Mouse (Mus musculus) thymus, adult 2 months (tissue): Measurements from ENCODE around the gene Vezt. TPM values are rescaled to one million over a fixed set of nuclear protein-coding genes. Genes with fewer than 3 reads are reported as not detected.

Experiments
- DNase-seq: peaks from one replicate; pipeline ENCODE4 v3.0.0; 2021
- H3K27ac ChIP-seq: fragments of 200-500 bp; 2 replicates; pipeline ENCODE4 v1.5.1; 2012; ENCODE audit warnings: low read length, control low read depth; ENCODE audit not compliant: control insufficient read depth, insufficient read depth
- H3K27me3 ChIP-seq: fragments of 200-500 bp; 2 replicates; pipeline ENCODE4 v1.6.1; 2012; ENCODE audit warnings: mild to moderate bottlenecking, low read length, moderate library complexity, mixed read lengths; ENCODE audit not compliant: control insufficient read depth, insufficient read depth
- H3K36me3 ChIP-seq: fragments of 200-500 bp; 2 replicates; pipeline ENCODE4 v1.6.1; 2012; ENCODE audit warnings: mild to moderate bottlenecking, low read length, moderate library complexity; ENCODE audit not compliant: control insufficient read depth, insufficient read depth
- H3K4me1 ChIP-seq: fragments of 200-500 bp; replicated peaks from 2 replicates; pipeline ENCODE4 v1.6.1; 2012; ENCODE audit warnings: low read length; ENCODE audit not compliant: control insufficient read depth, insufficient read depth
- H3K4me3 ChIP-seq: fragments of 200-500 bp; 2 replicates; pipeline ENCODE4 v1.5.1; 2012; ENCODE audit warnings: mild to moderate bottlenecking, low read length, control low read depth, moderate library complexity; ENCODE audit not compliant: control insufficient read depth, insufficient read depth
- CTCF ChIP-seq: fragments of 200-500 bp; IDR thresholded peaks from 2 replicates; pipeline ENCODE4 v1.5.1; 2012; ENCODE audit warnings: mild to moderate bottlenecking, control low read depth, low read length, moderate library complexity, borderline replicate concordance; ENCODE audit not compliant: control insufficient read depth, poor library complexity, insufficient read depth; ENCODE audit errors: extremely low read depth
- POLR2A ChIP-seq: fragments of 200-500 bp; IDR thresholded peaks from 2 replicates; pipeline ENCODE4 v1.6.1; 2012; ENCODE audit warnings: mild to moderate bottlenecking, low read length, control low read depth, moderate library complexity; ENCODE audit not compliant: control insufficient read depth, poor library complexity, insufficient read depth; ENCODE audit errors: extremely low read depth
- WGBS: fragments of 180-500 bp; shearing (Covaris S2); methylation state at CpG from one replicate; pipeline ENCODE4 v1.1.7; 2018; 5-methylcytosine and 5-hydroxymethylcytosine counted together
- polyA plus RNA-seq: library from polyadenylated mRNA; depleted of rRNA; stranded (reverse); fragments of >200 nt; gene quantifications from 2 replicates; pipeline ENCODE4 v1.2.3, GENCODE M21; 2012

The Vezt gene
- polyA plus RNA-seq, 1 experiment, result 18.4 TPM

DNA sequence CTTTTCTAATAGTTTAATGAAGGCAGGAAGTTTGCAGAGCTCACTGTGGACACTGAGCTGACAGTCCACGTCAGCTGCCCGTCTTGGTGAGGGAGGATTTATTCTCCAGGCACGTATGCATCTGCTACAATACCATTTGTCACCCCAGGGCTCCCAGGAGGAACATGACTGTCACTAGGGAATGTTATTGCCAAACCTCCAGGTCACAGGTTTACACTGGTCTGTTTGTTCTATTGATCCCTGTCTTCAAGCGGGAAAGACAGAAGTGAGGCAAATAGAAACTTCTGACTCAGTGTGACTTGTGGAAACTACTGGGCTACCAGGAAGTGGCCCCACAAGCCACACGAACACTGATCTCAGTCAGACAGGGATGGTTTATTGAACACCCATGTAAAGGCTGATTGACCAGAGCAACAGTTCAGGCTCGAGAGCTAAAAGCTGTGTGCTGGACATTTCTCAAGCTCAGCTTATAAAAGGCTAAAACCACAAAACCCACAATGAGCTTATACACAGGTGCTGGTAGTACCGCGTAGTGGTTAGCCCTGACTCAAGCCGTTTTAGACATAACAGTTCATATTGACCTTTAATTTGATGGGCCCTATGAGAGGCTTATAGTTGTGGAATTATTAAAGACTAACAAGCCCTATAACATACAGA lies 89.6 kb downstream of the Vezt start:
- no peaks in the 10 kb centered on the region for H3K27me3 ChIP-seq
- H3K4me1 ChIP-seq, result peaks cover 14% of the 10 kb centered on the region
- H3K36me3 ChIP-seq, result no peaks in the 10 kb centered on the region
- DNase-seq, result no peak
- WGBS, result 81% methylated on average over 9 of the region's 9 CpGs
- TF ChIP-seq POLR2A, result no peak
- TF ChIP-seq CTCF, result no peak
- no peak overlapping the region for H3K27ac ChIP-seq
- no peak overlapping the region for H3K4me3 ChIP-seq

DNA sequence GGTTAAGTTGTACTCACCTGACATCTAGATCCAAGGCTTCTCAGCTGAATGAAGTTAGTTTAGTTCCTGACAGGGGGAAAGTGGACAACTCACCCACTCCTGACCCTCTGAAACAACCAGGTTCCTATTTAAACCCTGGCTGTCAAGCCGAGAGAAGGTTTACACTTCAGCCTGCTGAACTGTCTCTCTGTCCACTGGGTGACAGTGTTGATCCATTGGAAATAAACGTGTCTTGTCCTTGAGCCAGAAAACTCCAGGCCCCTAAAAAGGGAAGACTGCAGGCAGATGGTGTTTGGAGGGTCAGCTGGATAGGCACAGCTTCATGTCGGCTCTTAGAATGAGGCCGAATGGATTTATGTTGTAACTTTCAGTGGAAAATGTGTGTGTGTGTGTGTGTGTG lies 90.3 kb downstream of the Vezt start:
- Histone ChIP-seq H3K27ac (no peak overlapping the region), H3K36me3 (no peaks in the 10 kb centered on the region), H3K27me3 (no peaks in the 10 kb centered on the region), H3K4me1 (peaks cover 18% of the 10 kb centered on the region), H3K4me3 (no peak overlapping the region)
- TF ChIP-seq POLR2A (no peak), CTCF (no peak)
- no peak for DNase-seq
- WGBS, result 77% methylated on average over 4 of the region's 4 CpGs

GRCm38 (mm10) chr10:93944241-93944640 lies 91.4 kb downstream of the Vezt start:
- H3K27me3 ChIP-seq, result no peaks in the 10 kb centered on the region
- H3K4me1 ChIP-seq, result peaks cover 20% of the 10 kb centered on the region
- DNase-seq, result no peak
- no peak for TF ChIP-seq POLR2A
- TF ChIP-seq CTCF, result no peak
- H3K27ac ChIP-seq, result no peak overlapping the region
- no peak overlapping the region for H3K4me3 ChIP-seq
- H3K36me3 ChIP-seq, result no peaks in the 10 kb centered on the region
- 54% methylated on average over 5 of the region's 5 CpGs for WGBS

GRCm38 (mm10) chr10:93940279-93940678 lies 95.3 kb downstream of the Vezt start:
- H3K4me1 ChIP-seq, result peaks cover 27% of the 10 kb centered on the region
- H3K27me3 ChIP-seq, result no peaks in the 10 kb centered on the region
- TF ChIP-seq CTCF (no peak), POLR2A (no peak)
- DNase-seq, result no peak
- no peak overlapping the region for H3K27ac ChIP-seq
- H3K4me3 ChIP-seq, result no peak overlapping the region
- WGBS, result 89% methylated on average over 5 of the region's 5 CpGs
- H3K36me3 ChIP-seq, result no peaks in the 10 kb centered on the region

GRCm38 (mm10) chr10:93939676-93940075 lies 95.9 kb downstream of the Vezt start:
- DNase-seq, result no peak
- peak overlapping the region; percentile 97; the same call in 1 of the 2 replicates for H3K27ac ChIP-seq
- no peak overlapping the region for H3K4me3 ChIP-seq
- 91% methylated on average over 8 of the region's 8 CpGs for WGBS
- peaks cover 25% of the 10 kb centered on the region for H3K4me1 ChIP-seq
- TF ChIP-seq POLR2A (no peak), CTCF (no peak)
- no peaks in the 10 kb centered on the region for H3K36me3 ChIP-seq
- no peaks in the 10 kb centered on the region for H3K27me3 ChIP-seq

DNA sequence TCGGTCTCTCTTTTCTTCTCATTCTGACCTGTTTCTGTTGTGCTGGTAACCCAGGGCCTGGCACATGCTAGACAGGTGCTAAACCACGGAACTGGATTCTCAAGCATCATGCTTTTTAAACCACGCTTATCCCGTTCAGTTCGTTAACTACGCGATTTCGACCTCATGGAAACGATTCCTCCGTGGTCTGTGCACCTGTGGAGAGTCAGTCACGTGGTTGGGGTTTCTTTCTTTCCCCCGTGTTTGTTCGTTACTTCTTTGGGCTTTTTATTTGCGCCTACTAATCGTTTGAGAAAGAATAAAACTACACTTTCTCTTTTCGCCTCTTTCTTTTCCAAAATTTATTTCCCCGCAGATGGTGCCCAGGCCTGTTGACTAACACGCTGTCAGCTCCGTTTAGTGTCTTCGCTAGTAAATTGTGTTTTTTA lies 96.8 kb downstream of the Vezt start:
- Histone ChIP-seq H3K27ac (peak overlapping the region; percentile 97), H3K36me3 (no peaks in the 10 kb centered on the region), H3K4me1 (peaks cover 23% of the 10 kb centered on the region), H3K27me3 (no peaks in the 10 kb centered on the region), H3K4me3 (peak overlapping the region; percentile 10; the same call in 1 of the 2 replicates)
- peak; percentile 81 for DNase-seq
- TF ChIP-seq CTCF (no peak), POLR2A (no peak)
- 9% methylated on average over 20 of the region's 20 CpGs for WGBS

GRCm38 (mm10) chr10:93933980-93934379 lies 101.6 kb downstream of the Vezt start:
- Histone ChIP-seq H3K27me3 (no peaks in the 10 kb centered on the region), H3K36me3 (no peaks in the 10 kb centered on the region), H3K4me3 (no peak overlapping the region), H3K27ac (peak overlapping the region; percentile 22; the same call in 1 of the 2 replicates), H3K4me1 (peaks cover 34% of the 10 kb centered on the region)
- DNase-seq, result no peak
- TF ChIP-seq CTCF (no peak), POLR2A (no peak)
- 89% methylated on average over 9 of the region's 9 CpGs for WGBS

- peak overlapping the region; percentile 16; the same call in 1 of the 2 replicates for H3K4me3 ChIP-seq
- H3K4me1 ChIP-seq, result peaks cover 28% of the 10 kb centered on the region
- 3% methylated on average over 5 of the region's 5 CpGs for WGBS
- peak overlapping the region; percentile 76 for H3K27ac ChIP-seq
- peak; percentile 63 for DNase-seq
- no peak for TF ChIP-seq POLR2A
- no peak for TF ChIP-seq CTCF
- H3K36me3 ChIP-seq, result no peaks in the 10 kb centered on the region
- no peaks in the 10 kb centered on the region for H3K27me3 ChIP-seq
Measured at GRCm38 (mm10) chr10:93932861-93933260, 102.8 kb downstream of the Vezt start.
